Mouse (Mus musculus) ovary, adult 18-20 months (tissue): ENCODE data around the gene Abhd14a.
A peak's percentile ranks its signal among the peaks of the same experiment; 100 is the strongest.

Experiments
- DNase-seq: peaks from one replicate; pipeline ENCODE4 v3.0.0; 2022; ENCODE audit warnings: low spot score, mixed read lengths

The Abhd14a gene

DNA sequence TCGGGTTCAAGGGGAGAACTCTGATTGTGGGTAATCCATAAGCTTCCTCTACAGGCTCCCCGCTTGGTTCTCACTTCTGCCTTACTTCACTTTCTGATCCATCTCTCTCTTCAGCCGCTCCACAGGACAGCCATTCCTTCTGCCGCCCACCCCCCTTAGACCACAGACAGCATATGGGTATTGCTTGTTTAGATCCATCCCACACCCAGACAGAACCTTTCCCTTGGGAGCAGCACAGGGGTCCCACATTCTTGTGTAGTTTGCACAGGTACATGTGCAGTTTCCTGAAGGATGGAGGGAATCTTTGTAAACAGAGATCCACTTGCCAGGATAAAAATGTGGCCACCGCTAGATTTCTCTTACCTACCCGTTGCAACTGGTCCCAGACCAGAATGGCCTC lies 4.9 kb upstream of the Abhd14a start:
- DNase-seq: no peak

DNA sequence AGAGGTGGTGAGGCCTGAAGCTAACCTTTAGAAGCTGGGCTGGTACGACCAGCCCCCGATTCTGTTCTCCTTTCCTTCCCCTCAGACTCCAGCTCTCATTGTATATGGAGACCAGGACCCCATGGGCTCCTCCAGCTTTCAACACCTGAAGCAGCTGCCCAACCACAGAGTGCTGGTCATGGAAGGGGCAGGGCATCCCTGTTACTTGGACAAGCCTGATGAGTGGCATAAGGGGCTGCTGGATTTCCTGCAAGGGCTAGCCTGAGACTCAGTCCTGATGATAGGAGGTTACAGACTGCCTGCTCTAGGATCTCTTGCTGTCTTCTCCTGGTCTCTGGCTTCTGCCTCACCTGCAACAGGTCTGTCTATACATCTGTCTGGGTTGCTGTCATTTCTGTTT lies 4.4 kb upstream of the Abhd14a start:
- no peak for DNase-seq

DNA sequence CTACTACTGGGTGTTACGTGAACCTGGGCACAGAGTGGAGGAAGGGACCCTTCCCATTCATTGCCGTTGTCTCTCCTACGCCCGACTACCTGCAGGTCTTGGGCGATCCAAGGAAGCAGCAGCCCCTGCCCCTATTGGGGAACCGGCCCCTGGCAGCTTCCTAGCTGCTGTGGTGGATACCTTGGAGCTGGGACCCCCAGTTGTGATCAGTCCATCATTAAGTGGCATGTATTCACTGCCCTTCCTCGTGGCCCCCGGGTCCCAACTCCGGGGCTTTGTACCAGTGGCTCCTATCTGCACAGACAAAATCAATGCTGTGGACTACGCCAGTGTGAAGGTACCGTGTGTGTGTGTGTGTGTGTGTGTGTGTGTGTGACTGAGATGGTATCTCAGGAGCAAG lies 3.8 kb upstream of the Abhd14a start:
- no peak for DNase-seq

DNA sequence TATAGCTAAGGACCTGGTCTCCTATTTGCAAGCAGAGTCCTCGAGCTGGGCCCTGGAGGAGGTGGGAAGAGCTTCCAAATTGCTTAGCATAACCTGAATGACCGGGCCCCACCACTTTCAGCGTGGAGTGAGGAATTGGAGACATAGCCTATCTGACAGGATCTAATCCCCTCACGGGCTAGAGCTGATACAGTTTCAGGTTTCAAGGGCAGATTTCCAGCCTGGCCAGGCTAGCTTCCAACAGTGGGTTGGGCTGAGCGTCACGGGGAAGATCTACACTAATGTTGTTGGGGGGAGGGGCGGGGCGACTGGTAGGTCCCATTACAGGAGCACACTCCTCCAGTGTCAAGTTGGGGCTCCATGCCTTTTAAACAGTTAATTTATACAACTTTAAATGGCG lies 3.2 kb upstream of the Abhd14a start:
- peak; percentile 60 for DNase-seq

DNA sequence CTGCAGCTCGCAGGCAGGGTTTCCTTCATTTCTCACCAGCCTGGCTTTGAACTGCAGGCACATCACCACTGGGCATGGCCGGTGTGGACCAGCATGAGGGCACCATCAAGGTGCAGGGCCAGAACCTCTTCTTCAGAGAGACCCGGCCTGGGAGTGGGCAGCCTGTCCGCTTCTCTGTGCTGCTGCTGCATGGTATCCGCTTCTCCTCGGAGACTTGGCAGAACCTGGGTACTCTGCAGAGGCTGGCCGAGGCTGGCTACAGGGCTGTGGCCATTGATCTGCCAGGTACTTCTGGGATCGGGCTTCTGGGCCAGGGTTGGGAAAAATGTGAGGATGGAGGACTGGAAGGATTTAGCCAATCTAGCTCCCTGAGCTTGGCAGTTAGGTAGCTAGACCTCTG lies 2.5 kb upstream of the Abhd14a start:
- no peak for DNase-seq

DNA sequence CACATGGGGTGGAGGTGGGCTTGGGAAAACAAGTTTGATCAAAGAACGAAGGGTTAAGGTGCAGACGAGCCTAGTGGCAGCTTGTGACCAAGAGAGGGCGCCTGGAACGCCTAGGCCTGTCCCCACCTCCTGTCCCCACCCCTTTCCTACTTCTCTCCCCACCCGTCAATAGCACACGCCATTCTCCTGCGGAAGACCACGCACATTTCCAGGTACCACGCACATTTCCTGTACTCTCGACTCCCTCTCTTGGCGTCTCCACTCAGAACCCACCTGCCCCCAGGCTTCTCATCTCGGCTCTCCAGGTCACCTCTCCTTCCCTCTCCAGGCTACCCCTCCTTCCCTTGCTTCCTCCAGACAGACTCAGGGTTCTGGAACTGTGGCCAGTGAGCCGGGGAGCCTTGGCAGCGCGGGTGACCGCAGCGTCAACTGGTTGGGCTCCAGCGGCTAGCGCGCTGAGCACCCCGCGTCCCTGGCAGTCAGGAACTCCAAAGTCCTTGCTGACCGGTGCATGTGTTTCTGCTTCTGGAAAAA lies 1.1 kb upstream of the Abhd14a start:
- peak; percentile 67 for DNase-seq

DNA sequence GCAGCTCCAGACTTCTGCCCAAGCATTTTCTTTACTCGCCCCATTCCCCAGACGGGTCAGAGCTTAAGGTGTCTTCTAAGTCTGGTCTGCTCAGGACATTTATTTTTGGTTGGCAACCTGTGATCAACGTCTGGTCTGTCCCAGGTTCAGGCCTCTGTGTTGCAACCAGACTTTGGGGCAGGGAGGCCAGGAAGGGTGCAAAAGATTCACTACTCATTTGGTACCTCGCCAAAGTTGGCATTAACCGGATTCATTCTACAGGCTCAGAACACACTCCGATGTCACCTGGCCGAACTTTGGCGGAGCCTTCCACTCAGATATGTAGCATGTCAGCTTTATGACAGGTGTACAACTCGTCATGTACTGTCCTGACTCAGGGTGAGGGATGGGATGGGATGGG lies 473 bp upstream of the Abhd14a start:
- no peak for DNase-seq

DNA sequence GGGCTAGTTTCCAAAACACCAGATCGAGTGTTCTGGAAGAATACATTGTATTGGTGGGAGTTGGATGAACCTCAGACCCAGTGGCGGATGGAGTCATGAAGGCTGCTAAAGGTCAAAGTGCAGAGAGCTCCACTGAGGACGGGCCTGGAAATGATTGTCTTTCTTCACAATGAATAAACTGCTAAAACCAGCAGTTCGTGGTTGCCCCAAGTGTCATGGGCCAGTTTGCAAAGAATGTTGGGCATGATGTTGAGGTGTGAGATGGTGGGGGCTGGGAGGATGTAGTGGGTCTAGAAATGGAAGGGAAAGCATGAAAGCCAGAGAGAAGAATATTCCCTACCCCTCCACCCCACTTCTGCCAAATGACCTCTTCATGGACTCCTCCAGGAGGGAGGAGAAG lies 2.6 kb downstream of the Abhd14a start:
- no peak for DNase-seq

DNA sequence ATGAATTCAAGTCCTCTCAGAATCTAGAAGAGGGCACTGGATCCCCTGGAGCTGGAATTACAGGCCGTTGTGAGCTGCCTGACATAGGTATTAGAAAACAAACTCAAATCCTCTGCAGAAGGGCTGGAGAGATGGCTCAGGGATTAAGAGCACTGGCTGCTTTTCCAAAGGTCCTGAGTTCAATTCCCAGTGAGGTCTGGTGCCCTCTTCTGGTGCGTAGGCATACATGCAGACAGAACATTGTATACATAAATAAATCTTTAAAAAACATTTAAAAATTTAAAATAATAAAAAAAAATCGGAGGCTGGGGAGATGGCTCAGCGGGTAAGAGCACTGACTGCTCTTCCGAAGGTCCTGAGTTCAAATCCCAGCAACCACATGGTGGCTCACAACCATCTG lies 4.8 kb downstream of the Abhd14a start:
- DNase-seq: no peak

DNA sequence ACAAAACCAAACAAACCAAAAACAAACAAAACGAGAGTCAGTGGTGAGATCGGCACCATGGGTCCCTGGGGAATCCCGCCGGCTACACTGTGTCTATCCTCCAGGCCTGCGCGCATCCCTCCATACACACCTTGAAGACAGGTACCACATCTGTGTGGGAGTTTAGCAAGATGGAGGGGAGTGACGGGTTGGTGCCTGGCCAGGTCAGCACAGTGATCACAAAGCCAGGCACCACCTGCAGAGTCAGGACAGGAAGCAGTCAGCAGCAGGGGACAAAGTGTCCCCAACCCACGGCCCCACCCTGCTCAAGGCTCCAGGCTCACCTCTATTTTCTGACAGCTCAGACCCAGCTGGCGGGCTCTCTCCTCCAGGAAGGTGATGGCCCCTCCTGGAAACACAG lies 10.9 kb downstream of the Abhd14a start:
- DNase-seq: no peak

DNA sequence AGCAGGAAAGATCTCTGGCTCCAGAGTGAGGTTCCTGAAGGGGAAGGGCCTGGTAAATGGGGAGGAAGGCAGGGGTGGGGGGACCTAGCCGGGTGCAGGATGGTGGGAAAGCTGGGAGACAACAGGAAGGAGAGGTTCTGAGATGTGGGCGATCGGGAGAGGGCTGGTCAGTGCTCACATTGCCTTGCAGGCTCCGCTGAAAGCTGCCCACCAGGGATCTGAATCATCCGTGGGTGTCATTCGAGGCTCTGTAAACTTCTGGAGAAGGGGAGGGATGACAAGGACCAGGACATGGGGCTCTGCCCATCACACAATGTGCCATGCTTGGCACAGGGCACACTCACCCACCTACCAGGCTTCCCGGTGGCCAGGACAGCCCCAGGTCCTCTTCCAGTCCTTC lies 14.1 kb downstream of the Abhd14a start:
- no peak for DNase-seq

DNA sequence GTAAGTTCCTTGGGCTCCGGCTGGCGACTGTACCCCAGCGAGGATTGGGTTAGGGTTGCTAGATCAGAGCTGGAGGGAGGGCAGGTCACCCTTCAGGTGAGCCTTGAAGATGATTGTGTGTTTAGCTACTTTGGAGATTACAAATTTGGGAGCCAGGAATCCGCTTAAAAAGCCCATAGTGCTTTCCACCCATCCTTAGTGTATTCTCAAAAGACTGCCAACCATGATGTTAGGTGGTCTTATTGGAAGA lies 17.5 kb downstream of the Abhd14a start:
- DNase-seq: no peak

DNA sequence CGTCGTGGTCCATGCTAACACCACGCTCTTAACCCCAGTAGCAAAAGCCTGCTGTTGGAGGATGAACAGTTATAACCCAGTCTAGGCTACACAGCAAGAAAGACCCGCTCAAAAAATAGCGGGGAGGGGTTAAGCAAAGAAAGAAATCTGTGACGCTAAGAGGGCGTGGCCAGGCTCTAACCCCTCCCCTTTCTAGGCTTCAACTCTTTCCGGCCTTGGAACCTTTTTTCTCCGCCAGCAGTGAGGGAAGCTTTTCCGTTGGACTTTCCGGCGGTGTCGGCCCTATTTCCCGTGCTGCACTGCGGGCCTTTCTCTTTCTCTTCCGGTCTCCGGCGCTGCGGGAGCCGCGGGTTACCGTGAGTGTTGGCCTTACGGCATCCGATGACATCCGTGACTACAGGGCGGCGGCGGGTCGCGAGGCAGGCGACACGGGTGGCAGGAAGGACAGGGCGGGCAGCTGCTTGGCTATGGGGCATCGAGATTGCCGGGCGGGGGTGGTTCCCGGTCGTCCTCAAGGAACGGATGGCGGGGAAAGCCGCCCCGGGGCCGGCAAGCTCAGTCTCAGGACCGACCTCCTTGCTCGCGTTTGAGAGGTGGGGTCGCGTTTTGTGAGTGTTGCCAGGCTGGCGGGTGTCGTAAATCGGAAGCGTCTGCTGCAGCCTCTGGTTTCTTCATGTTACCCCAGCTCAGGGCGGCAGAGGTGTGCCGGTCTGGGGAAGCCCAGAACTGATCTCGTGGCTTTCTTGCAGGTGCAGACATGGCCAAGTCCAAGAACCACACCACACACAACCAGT lies 18.1 kb downstream of the Abhd14a start, which contains the start of gene Rpl29:
Gene Rpl29, plus strand, starts transcription at position 234 of the 794 bp plus-strand sequence.
- DNase-seq: peak; percentile 89

DNA sequence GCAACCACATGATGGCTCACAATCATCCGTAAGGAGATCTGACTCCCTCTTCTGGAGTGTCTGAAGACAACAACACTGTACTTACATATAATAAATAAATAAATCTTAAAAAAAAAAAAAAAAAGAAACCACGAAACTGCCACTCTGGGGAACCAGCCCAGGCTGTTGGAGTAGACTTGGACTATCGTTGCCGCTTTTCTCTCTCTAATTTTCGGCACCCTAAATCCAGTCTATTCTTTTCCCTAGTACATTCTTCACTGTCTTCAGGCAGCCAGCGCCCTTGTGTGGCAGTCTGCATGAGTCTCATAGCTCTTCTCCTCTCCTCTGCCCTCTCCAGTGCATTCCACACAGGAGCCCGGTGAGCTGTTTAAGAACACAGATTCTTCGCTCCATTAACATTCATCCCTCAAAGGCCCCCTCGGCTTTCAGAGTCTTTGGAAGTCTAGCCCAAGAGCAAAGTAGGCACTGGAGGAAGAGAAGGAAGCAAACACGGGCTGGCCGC lies 18.7 kb downstream of the Abhd14a start:
- no peak for DNase-seq

DNA sequence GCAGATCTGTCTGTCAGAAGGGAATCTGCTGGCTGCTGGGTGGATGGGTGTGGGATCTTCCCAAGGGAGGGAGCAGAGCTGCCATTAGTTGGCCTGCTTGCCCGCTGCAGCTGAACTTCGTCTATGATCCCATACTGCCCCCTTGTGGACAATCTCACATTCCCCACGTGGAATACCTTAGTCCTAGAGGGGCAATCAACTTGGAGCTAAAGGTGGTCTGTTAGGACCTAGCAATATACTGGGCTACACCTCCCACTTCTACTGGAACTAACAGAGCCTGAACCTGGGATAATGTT lies 25.7 kb downstream of the Abhd14a start:
- DNase-seq: peak; percentile 63

DNA sequence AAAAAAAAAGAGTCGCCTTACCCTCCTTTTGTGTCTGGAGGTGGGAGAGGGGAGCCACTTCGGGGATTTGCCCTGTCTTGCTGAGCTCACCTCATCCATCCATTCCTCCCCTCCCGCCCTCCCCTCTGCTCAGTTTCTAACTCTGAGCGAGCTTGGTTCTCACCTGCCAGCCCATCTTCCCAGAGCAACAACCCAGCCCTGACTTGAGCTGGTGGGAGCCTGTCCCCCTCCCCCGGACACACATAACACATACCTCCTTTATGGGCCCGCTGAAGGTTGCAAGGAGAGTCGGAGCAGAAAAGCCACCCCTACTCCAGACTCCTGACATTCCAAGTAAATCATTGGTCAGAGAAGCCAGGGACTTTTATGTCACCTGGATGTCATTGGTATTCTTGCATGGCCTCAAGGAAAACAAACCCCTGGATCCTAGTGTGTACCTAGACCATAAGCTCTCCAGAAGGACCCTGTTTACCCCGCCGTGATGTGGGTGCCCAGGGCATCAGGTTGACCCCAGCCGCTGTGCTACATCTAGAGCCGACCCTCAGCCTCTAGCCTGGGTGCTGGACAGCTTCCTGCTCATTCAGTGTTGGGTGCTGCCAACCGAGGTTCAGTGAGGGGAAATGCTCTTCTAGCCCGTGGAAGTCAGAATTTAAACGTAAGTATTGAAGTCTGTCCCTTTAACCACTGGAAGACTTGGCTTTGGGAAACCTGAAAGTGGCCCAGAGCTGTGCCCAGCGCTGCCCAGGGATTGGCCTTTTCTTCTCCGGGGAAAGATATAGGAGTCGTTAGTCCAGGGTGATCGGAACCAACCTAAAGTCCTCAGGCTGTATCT lies 26.2 kb downstream of the Abhd14a start:
- no peak for DNase-seq

DNA sequence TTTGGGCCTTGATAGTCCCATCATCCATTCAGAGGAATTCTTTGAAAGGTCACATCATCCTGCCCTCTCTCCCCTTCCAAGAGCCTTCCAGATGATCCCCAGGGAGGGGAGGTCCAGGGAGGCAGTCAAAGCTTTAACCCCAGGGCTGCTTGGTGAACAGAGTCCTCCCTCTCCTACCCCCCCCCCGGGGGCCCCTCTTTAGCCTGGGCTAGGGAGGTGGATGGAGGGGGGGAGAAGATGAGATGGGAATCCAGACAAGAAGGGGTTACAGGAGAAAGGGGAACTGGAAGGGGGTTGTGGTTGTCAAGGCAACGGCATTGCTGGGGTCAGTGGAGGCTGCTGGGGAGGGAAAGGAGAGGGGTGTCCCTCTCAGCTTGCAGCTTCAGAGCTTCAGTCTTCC lies 26.9 kb downstream of the Abhd14a start:
- no peak for DNase-seq

DNA sequence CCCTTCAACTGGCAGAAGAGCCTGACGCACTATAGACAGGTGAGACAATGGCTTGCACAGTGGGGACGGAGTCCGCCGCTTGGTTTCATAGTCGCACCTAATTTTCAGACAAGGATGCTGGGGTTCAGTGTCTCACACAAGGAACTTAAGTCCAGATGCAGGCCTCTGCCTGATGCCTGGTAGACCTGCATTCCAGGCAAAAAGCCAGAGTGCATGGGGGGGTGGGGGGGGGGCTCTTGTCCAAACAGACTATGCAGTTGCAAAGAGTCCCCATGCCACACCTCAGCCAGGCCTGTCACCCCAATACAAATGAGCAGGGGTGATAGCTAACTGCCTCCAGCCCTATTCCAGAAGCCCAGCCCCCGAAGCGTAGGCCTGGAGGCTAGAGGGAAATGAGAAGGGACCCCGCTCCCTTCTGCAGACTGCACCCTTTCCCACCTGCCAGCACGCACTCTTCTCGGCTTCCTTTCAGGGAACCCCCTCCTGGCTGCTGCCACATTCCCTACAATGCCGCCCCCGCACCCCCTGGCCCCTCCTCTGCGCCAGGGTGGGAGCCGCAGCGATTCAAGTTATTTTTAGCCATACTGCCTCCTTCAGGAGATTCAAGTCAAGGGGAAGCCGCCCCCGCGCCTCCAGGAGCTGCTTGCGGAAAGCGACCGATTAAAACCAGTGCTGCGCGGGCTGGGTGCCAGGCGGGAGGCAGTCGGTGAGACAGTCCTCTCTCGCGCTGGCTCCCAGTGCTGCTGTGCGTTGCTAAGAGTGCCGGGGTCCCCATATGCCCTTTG lies 29.4 kb downstream of the Abhd14a start:
- DNase-seq: peak; percentile 83

DNA sequence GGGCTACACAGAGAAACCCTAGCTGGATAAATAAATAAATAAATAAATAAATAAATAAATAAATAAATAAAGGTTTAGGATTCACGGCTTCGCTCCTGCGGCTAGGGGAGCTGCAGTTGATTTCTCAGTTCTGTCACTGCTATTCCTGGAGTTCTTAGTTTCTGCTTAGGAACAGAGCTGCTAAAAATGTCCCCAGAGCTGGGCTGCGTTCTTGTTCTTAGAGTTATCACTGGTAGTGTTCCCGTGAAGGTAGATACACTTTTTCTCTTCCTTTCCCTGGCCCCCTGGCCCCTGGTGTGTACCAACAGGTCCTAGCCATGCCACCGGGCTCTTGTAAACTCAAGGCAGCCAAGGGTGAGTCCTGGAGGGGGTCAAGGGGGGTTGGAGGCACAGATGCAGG lies 30.7 kb downstream of the Abhd14a start:
- no peak for DNase-seq

DNA sequence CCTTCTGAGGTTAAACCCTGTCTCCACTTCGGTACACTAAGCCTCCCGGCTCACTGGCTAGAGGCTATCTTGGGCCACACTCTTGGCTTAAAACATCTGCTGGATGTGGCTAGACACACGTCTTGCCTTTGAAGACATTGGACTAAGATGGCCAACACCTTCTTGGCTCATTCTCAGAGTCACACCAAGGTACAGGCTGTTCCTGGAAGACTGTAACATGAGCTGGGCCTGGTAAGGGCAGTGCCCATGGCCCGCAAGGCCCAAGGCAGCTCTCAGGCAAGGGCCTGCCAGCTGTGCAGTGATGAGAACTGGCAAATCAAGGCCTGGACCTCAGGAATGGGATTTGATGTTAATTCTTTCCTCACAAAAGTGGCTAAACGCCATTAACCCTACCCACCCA lies 33.9 kb downstream of the Abhd14a start:
- no peak for DNase-seq

DNA sequence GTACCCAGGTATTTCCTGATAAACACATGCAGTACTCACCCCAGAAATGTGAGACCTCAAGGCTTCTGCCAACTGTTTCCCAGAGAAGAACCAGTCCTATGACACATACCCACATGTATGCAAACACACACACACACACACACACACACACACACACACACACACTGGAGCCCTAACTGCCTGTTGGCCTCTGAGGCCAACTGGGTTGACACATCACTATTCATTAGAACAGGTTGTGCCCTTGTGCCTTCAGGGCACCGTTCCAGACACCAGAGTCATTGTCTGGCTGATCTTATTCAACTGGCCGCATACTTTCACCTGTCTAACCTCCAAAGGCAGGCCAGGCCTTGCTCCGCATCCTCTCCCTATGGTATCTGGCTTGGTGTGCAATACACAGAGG lies 35.3 kb downstream of the Abhd14a start:
- no peak for DNase-seq

DNA sequence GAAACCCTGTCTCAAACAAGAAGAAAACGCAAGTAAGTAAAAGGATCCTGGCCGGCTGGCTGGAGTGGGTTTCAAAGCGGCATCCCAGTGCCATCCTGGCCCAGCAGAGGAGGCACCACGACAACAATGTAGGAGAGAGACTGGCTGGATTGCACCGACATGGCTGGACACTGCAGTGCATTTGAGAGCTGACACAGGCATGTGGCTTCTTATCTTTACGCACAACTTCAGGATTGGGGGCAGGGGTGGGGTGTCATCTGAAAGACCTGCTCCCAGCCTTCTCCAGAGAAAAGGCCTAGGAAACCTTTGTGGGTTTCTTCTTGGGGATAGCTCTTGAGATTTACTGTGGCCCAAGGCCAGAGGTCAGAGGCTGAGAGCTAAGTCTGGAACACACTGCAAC lies 35.7 kb downstream of the Abhd14a start:
- no peak for DNase-seq

DNA sequence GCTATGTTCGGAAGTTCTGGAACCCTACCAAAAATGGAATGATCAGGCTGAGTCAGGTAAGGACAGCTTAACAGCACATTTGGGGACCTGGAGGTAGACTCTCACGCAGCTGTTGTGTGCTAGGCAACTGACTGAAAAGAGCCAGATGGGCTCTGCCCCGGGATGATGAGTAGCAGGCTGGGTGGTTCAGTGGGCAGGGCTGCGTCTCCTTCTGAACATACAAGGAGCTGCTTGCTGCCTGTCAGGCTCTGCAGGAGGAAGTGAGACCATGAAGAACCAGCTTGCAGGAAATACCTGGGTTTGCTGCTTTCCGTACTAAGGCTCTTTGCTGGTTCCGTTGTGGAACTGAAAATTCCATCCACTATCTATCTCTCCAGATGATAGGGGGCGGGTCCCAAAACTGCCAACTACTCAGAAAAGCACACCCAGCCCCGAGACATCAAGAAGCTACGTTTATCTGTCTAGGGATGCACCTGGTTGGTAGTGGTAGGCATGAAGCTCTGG lies 36.3 kb downstream of the Abhd14a start:
- no peak for DNase-seq
